Mouse (Mus musculus) cerebral cortex, adult 2 months (tissue): ENCODE results near the gene 1700020D05Rik.

Experiments
- WGBS: fragments of 180-500 bp; shearing (Covaris S2); methylation state at CpG from one replicate; pipeline ENCODE4 v1.1.7; 2018; 5-methylcytosine and 5-hydroxymethylcytosine counted together

The 1700020D05Rik gene

DNA sequence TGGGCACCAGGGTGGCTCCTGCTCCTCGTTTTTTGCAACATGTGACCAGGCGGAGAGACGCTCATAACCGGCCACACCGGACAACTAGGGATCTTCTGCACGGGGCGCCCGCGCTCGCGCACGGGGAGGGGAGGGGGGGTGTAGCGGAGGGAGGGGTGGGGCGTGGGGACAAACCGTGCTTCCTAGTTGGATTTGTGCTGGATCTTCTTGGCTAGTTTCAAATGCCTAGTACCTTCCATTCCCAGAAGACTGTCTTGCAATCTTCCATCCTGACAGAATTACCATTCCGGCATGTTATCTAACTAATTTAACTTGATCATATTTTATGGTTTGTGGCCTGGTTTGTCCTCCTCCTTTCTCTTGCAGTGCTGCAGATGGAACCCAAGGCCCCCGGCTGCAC, at the start of gene 1700020D05Rik:
1700020D05Rik (minus strand) TSS at position 101 of the 400 bp plus-strand sequence.
- 70% methylated on average over 17 of the region's 17 CpGs for whole genome bisulfite sequencing

- 83% methylated on average over 4 of the region's 4 CpGs for WGBS
Measured at GRCm38 (mm10) chr19:5547471-5548056, 44.0 kb upstream of the 1700020D05Rik start.

GRCm38 (mm10) chr19:5544031-5544430, 40.4 kb upstream of the 1700020D05Rik start:
- 62% methylated on average over 11 of the region's 11 CpGs for WGBS

DNA sequence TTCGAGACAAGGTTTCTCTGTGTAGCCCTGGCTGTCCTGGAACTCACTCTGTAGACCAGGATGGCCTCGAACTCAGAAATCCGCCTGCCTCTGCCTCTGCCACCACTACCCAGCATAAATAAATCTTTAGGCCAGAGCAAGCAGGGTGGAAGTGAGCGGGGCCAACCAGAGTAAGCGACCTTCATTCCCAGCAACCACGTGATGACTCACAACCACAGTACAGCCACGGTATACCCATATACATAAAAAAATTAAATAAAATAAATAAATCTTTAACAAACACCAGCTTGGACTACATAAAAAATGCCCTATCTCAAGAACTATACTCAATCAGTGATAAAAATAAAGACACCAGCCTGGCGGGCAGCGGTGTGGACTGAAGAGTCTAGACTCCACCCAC, 39.8 kb upstream of the 1700020D05Rik start:
- 90% methylated on average over 9 of the region's 9 CpGs for WGBS

DNA sequence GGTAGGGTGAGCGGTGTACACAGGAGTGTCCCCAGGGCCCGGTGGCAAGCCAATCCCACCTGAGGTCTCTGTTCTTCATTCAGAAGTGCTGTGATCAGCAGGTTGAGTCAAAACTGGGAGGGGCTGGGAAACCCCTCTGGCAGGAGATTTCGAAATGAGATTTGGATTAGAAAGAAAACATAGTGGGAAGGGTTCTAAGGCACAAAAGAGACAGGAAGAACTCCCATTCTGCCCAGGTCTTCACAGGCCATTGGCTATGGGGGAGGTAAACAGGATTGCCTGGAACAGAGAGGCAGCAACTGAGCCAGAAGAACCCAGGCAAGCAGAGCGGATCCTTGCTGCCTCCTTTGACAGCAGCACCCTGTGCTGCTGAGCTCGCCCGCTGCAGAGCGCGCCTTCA, 35.2 kb upstream of the 1700020D05Rik start:
- WGBS = 91% methylated on average over 8 of the region's 8 CpGs

DNA sequence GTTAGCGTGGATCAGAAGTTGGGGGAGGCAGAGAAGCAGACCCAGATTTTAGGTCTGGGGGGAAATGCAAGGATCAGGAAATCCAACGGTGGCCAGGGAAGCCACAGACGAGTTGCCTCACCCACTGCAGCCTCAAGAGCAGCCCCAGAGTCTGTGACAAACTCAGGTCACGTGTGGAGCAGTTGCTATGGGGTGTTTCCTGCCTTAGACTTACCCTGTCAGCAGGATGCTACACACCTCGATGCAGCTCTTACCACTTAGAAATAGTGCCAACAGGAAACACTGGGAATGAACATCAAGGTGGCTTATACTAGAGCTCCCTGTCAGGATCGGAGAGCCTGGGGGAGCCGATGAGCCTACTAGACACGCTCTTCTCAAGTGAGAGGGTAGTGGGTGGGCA, 28.9 kb upstream of the 1700020D05Rik start:
- WGBS = 70% methylated on average over 8 of the region's 8 CpGs

DNA sequence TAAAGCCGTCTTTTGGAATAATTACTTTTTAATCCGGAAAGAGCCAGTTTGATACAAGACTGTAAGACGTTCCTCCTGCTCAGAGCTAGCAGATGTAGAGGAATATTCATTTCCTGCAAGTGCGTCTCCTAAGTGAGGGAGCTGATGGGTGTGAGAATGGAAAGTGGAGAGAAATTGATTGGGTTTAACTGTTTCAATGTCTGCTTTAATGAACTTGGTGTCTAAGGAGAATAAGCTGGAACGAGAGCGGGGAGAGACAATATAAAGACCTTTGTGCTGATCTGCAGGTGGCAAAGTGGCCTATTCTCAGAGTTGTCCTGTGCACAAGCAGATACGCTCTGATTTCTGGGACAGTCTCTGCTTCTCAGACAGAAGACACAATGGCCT, 26.5 kb upstream of the 1700020D05Rik start:
- 39% methylated on average over 7 of the region's 7 CpGs for WGBS

- 4% methylated on average over 20 of the region's 20 CpGs for WGBS
Measured at GRCm38 (mm10) chr19:5529325-5530137, 25.9 kb upstream of the 1700020D05Rik start.

- 82% methylated on average over 5 of the region's 5 CpGs for WGBS
Measured at GRCm38 (mm10) chr19:5525204-5525603, 21.6 kb upstream of the 1700020D05Rik start.

- WGBS = 95% methylated on average over 3 of the region's 3 CpGs
Measured at GRCm38 (mm10) chr19:5518721-5519120, 15.1 kb upstream of the 1700020D05Rik start.

DNA sequence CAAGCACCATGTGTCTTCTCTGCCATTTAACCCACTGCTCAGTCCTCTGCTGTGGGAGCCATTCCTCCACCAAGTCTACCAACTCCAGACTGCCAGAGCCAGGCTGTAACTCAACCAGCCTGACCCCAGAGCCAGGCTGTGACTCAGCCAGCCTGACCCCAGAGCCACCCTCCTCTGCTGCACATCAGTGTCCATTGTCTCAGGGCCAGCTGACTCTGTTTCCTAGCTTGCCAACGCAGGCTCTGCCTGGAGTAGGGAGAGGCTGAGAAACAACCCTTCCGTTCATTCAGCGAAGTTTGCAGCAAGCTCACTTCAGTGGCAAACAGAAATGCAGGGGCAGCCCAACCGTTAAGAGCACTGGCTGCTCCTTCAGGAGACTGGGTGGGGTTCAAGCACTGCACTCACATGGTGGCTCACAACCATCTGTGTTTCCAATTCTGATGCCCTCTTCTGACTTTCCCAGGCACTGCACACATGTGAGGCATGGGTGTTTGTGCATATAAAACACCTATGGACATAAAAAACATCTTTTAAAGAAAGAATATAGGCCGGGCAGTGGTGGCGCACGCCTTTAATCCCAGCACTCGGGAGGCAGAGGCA, 13.4 kb upstream of the 1700020D05Rik start:
- WGBS = 79% methylated on average over 8 of the region's 8 CpGs

DNA sequence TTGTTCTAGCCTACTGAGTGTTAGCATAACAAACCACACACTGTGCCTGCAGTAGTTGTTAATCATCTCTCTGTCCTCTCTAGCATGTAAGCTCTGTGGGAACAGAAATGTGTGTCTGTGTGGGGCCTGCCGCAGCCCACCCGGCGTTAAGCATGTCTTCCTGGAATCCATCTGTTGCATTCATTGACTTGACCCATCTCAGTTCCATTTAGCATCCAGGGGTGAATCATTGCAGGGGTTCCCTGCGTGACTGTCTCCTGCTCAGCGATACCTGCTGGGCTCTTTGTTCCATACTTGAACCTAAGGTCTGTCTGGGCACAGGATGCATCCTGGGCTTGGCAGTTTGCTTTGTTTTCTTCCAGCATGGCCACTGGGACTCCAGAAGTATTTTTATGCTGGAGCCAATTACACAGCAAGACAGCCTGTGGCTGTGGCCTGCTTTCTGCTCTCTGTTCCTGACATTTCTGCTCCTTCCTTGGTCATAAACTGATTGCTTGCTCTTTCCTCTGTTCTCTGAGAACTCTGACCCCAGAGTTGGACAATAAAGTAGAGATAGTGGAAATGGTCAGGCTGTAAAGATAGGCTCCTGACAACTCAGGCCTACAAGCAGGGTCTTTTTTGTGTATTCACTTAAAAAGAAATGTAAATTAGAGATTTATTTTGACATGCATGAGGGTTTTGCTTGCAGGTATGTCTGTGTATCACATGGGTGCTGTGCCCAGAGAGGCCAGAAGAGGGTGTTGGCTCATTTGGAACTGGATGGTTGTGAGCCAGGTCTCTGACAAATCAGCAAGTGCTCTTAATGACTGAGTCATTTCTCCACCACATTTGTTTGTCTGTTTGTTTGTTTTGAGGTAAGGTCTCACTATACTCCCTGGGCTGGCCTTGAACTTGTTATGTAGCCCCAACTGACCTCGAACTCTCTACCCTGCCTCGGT, 12.5 kb upstream of the 1700020D05Rik start:
- WGBS = 83% methylated on average over 7 of the region's 7 CpGs

DNA sequence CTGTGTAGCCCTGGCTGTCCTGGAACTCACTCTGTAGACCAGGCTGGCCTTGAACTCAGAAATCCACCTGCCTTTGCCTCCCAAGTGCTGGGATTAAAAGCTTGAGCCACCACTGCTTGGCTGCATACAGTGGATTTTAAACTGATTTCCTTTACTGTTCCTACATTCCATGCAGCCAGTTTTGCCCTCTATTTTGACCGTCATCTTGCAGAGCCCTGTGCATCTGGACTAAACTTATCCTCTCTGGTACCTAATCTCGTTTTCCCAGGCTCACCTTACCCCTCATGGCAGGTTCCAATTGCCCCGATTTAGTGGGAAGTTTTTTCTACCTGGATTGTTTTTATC, 9.4 kb upstream of the 1700020D05Rik start:
- WGBS = 83% methylated on average over 3 of the region's 3 CpGs

DNA sequence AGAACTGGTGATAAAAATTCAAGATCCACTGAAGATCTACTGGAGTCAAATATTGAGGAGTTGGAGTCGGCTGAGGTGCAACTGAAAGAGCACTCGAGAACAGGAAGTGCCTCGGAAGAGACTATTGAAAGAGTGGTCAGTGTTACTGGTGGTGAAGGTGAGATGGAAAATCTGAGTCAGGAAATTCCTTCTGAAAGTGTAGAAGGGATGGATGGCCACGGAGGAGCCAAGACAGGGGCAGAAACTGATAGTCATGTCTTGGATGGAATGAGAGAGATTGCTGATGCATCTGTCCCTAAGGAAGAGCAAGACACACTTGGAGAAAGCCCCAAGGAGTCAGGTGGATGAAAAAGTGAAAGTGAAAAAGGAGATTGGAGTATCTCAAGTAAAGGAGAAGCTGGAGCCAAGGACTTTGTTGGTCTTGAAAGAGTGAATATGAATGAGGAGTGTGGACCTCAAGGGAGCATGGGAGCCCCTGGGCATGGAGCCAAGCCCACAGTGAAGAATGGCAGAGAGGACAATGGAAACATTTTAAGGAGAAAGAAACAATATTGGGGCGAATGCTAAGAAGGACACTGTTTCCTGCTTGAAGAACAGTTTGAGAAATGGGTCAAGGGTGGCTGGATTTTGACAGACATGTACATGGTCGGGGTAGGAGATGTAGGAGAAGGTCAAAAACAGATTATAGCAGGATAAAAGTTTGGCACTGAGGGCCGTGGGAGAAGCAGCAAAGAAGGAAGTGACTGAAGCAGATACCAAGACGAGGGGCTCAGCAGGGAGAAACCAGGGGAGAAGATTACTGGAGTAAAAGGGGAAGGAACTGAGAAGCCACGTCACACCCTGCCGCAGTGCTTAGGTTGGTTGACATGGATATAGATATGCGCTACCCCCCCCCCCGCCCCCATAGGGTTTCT, 8.8 kb upstream of the 1700020D05Rik start:
- 68% methylated on average over 12 of the region's 12 CpGs for WGBS

- 40% methylated on average over 14 of the region's 15 CpGs for WGBS
Measured at GRCm38 (mm10) chr19:5511074-5511632, 7.6 kb upstream of the 1700020D05Rik start.

- 2% methylated on average over 47 of the region's 47 CpGs for WGBS
Measured at GRCm38 (mm10) chr19:5510031-5511026, 6.7 kb upstream of the 1700020D05Rik start, which contains the start of gene Snx32. Gene Snx32, minus strand, starts transcription at chr19:5510538.

GRCm38 (mm10) chr19:5500330-5500875, 3.2 kb downstream of the 1700020D05Rik start:
- 90% methylated on average over 2 of the region's 2 CpGs for WGBS

DNA sequence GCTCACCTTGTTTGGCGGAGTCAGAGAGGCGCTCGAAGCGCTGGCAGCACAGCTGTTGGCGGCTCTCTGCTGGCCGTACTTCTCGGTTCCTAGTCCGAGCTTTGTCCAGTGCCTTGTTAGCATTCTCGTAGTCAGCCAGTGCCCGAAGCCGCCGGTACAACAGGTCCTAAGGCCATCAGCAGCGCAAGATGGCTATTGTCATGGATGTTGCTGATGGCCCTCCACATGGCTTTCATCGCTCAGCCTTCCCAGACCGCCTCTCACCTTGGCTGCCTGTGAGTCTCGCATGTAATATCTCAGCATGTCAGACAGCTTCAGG, 7.6 kb downstream of the 1700020D05Rik start:
- 79% methylated on average over 16 of the region's 16 CpGs for WGBS
